Mouse (Mus musculus) neural tube, embryonic 15.5 days (tissue): ENCODE measurements around the gene Fbxl8. TPM values are rescaled to one million over a fixed set of nuclear protein-coding genes. Genes with fewer than 3 reads are reported as not detected.

Experiments
- ATAC-seq: fragments of 200-750 bp; cut with Nextera tagmentation; 2 replicates; pipeline ENCODE4 v1.8.0; 2017; ENCODE audit warnings: mild to moderate bottlenecking, moderate TSS enrichment, moderate library complexity; ENCODE audit not compliant: low FRiP score
- H3K27ac ChIP-seq: fragments of 300-500 bp; sonication (generic); replicated peaks from 2 replicates; pipeline ENCODE4 v1.5.1; 2015; ENCODE audit warnings: mild to moderate bottlenecking, inconsistent platforms
- H3K27me3 ChIP-seq: fragments of 300-500 bp; sonication (generic); replicated peaks from 2 replicates; pipeline ENCODE4 v1.6.1; 2015; ENCODE audit warnings: inconsistent platforms
- H3K36me3 ChIP-seq: fragments of 300-500 bp; sonication (generic); 2 replicates; pipeline ENCODE4 v1.6.1; 2015; ENCODE audit warnings: inconsistent platforms
- H3K4me1 ChIP-seq: fragments of 300-500 bp; sonication (generic); 2 replicates; pipeline ENCODE4 v1.6.1; 2015; ENCODE audit warnings: inconsistent platforms
- H3K4me2 ChIP-seq: fragments of 300-500 bp; sonication (generic); 2 replicates; pipeline ENCODE4 v1.6.1; 2015; ENCODE audit warnings: inconsistent platforms, mild to moderate bottlenecking, moderate library complexity
- H3K4me3 ChIP-seq: fragments of 300-500 bp; sonication (generic); replicated peaks from 2 replicates; pipeline ENCODE4 v1.5.1; 2015; ENCODE audit warnings: mild to moderate bottlenecking, inconsistent platforms
- H3K9ac ChIP-seq: fragments of 300-500 bp; sonication (generic); replicated peaks from 2 replicates; pipeline ENCODE4 v1.6.1; 2015; ENCODE audit warnings: mild to moderate bottlenecking, inconsistent platforms
- H3K9me3 ChIP-seq: fragments of 300-500 bp; sonication (generic); replicated peaks from 2 replicates; pipeline ENCODE4 v1.6.1; 2016; ENCODE audit warnings: inconsistent platforms
- WGBS: fragments of 180-500 bp; shearing (Covaris S2); methylation state at CpG from one replicate; pipeline ENCODE4 v1.1.7; 2015; ENCODE audit warnings: mixed read lengths; 5-methylcytosine and 5-hydroxymethylcytosine counted together
- microRNA counts: library from miRNA; unstranded; fragments of <30 nt; microRNA quantifications from one replicate; lab custom pipeline; 2016
- microRNA-seq: library from miRNA; unstranded; fragments of <30 nt; microRNA quantifications from one replicate; pipeline ENCODE4, GENCODE M21; 2017
- polyA plus RNA-seq: library from polyadenylated mRNA; unstranded; fragments of >200 nt; fragmentation: Nextera tagmentation; extraction: Ambion mirVana; gene quantifications from 2 replicates; pipeline ENCODE4 v1.2.1, GENCODE M21; 2015

Fbxl8 gene
- polyA plus RNA-seq, 1 experiment from 2014 or later, result 1.9 TPM

GRCm38 (mm10) chr8:105309142-105309847, 44.8 kb downstream of the Fbxl8 start:
- Histone ChIP-seq H3K4me2 (no peak overlapping the region), H3K4me1 (peaks cover 20% of the 10 kb centered on the region), H3K27me3 (no peaks in the 10 kb centered on the region), H3K36me3 (peaks cover 77% of the 10 kb centered on the region), H3K9me3 (no peaks in the 10 kb centered on the region), H3K27ac (no peak overlapping the region), H3K9ac (no peak overlapping the region), H3K4me3 (no peak overlapping the region)
- ATAC-seq, result no peak
- 86% methylated on average over 15 of the region's 15 CpGs for WGBS

- ATAC-seq, result no peak
- no peak overlapping the region for H3K9ac ChIP-seq
- no peak overlapping the region for H3K4me2 ChIP-seq
- WGBS, result 89% methylated on average over 8 of the region's 8 CpGs
- no peak overlapping the region for H3K4me3 ChIP-seq
- peaks cover 12% of the 10 kb centered on the region for H3K4me1 ChIP-seq
- no peak overlapping the region for H3K27ac ChIP-seq
- peaks cover 83% of the 10 kb centered on the region for H3K36me3 ChIP-seq
- no peaks in the 10 kb centered on the region for H3K27me3 ChIP-seq
- no peaks in the 10 kb centered on the region for H3K9me3 ChIP-seq
These were observed 45.7 kb downstream of the Fbxl8 start for GRCm38 (mm10) chr8:105310118-105310517.

GRCm38 (mm10) chr8:105311718-105312117, 47.3 kb downstream of the Fbxl8 start:
- no peak overlapping the region for H3K27ac ChIP-seq
- H3K27me3 ChIP-seq, result no peaks in the 10 kb centered on the region
- ATAC-seq, result no peak
- no peak overlapping the region for H3K4me3 ChIP-seq
- 85% methylated on average over 1 of the region's 1 CpGs for WGBS
- no peaks in the 10 kb centered on the region for H3K9me3 ChIP-seq
- no peak overlapping the region for H3K4me2 ChIP-seq
- peaks cover 91% of the 10 kb centered on the region for H3K36me3 ChIP-seq
- H3K9ac ChIP-seq, result no peak overlapping the region
- H3K4me1 ChIP-seq, result no peaks in the 10 kb centered on the region

GRCm38 (mm10) chr8:105312891-105313481, 48.5 kb downstream of the Fbxl8 start:
- Histone ChIP-seq H3K27me3 (no peaks in the 10 kb centered on the region), H3K4me3 (no peak overlapping the region), H3K9me3 (no peaks in the 10 kb centered on the region), H3K4me1 (no peaks in the 10 kb centered on the region), H3K27ac (no peak overlapping the region), H3K4me2 (no peak overlapping the region), H3K9ac (no peak overlapping the region), H3K36me3 (peaks cover 89% of the 10 kb centered on the region)
- WGBS, result 94% methylated on average over 8 of the region's 8 CpGs
- no peak for ATAC-seq

- no peak overlapping the region for H3K4me3 ChIP-seq
- H3K36me3 ChIP-seq, result peaks cover 89% of the 10 kb centered on the region
- H3K27ac ChIP-seq, result no peak overlapping the region
- H3K4me1 ChIP-seq, result no peaks in the 10 kb centered on the region
- no peak overlapping the region for H3K9ac ChIP-seq
- H3K27me3 ChIP-seq, result no peaks in the 10 kb centered on the region
- no peaks in the 10 kb centered on the region for H3K9me3 ChIP-seq
- no peak for ATAC-seq
- WGBS, result 82% methylated on average over 9 of the region's 9 CpGs
- H3K4me2 ChIP-seq, result no peak overlapping the region
These were observed 49.4 kb downstream of the Fbxl8 start for GRCm38 (mm10) chr8:105313622-105314402.

GRCm38 (mm10) chr8:105315073-105315769, 50.8 kb downstream of the Fbxl8 start:
- H3K27me3 ChIP-seq, result no peaks in the 10 kb centered on the region
- H3K4me2 ChIP-seq, result no peak overlapping the region
- H3K4me1 ChIP-seq, result no peaks in the 10 kb centered on the region
- H3K4me3 ChIP-seq, result no peak overlapping the region
- WGBS, result 94% methylated on average over 18 of the region's 18 CpGs
- no peaks in the 10 kb centered on the region for H3K9me3 ChIP-seq
- no peak for ATAC-seq
- peaks cover 88% of the 10 kb centered on the region for H3K36me3 ChIP-seq
- H3K27ac ChIP-seq, result no peak overlapping the region
- H3K9ac ChIP-seq, result no peak overlapping the region

GRCm38 (mm10) chr8:105317941-105318340, 53.5 kb downstream of the Fbxl8 start:
- Histone ChIP-seq H3K9ac (no peak overlapping the region), H3K9me3 (no peaks in the 10 kb centered on the region), H3K27ac (0 out of 2 replicates have a peak overlapping the region, but pooled peaks have one; percentile 18), H3K4me3 (no peak overlapping the region), H3K36me3 (peaks cover 72% of the 10 kb centered on the region), H3K4me1 (no peaks in the 10 kb centered on the region), H3K4me2 (no peak overlapping the region), H3K27me3 (no peaks in the 10 kb centered on the region)
- no peak for ATAC-seq
- 77% methylated on average over 4 of the region's 4 CpGs for WGBS

GRCm38 (mm10) chr8:105318662-105319190, 54.3 kb downstream of the Fbxl8 start:
- H3K36me3 ChIP-seq, result peaks cover 64% of the 10 kb centered on the region
- WGBS, result 84% methylated on average over 11 of the region's 11 CpGs
- no peak overlapping the region for H3K9ac ChIP-seq
- no peak overlapping the region for H3K4me2 ChIP-seq
- H3K27ac ChIP-seq, result no peak overlapping the region
- no peak overlapping the region for H3K4me3 ChIP-seq
- no peaks in the 10 kb centered on the region for H3K27me3 ChIP-seq
- no peaks in the 10 kb centered on the region for H3K9me3 ChIP-seq
- H3K4me1 ChIP-seq, result no peaks in the 10 kb centered on the region
- ATAC-seq, result no peak

MicroRNAs encoded within 50 kb of the gene (microRNA counts, 519-probe panel; counts per million panel counts)
- 2,703 counts per million, percentile 64 among the panel's probes with 10 or more counts for microRNA mmu-miR-328 (lab: Ali Mortazavi, UCI)

Small RNA genes lying within 50 kb of the gene (microRNA-seq; reads per million reads assigned to microRNA genes)
- gene Gm27320, result not detected
- gene Mir328, result 238 reads per million, percentile 66 among the genes with 10 or more reads in this experiment

Other genes with a start within 250 kb of the Fbxl8 start
- not detected in 2 replicates for gene Ces3a, start 216.0 kb upstream of the Fbxl8 start, polyA plus RNA-seq
- gene Ces3b, start 180.9 kb upstream of the Fbxl8 start, polyA plus RNA-seq, result not detected in 2 replicates
- gene Ces4a, start 132.8 kb upstream of the Fbxl8 start, polyA plus RNA-seq, result 0.18 TPM in 1 of 2 replicates, not detected in the other
- 34.0 and 38.6 TPM in 2 replicates for gene Cbfb, start 94.0 kb upstream of the Fbxl8 start, polyA plus RNA-seq
- 27.7 and 30.3 TPM in 2 replicates for gene D230025D16Rik, start 39.5 kb upstream of the Fbxl8 start, polyA plus RNA-seq
- 12.3 and 12.4 TPM in 2 replicates for gene B3gnt9, start 9.5 kb upstream of the Fbxl8 start, polyA plus RNA-seq
- gene Tradd, start within 50 bp of the Fbxl8 start, polyA plus RNA-seq, result 20.7 and 24.3 TPM in 2 replicates
- gene Hsf4, start 5.2 kb downstream of the Fbxl8 start, polyA plus RNA-seq, result 0.45 and 0.92 TPM in 2 replicates
- 5.7 and 6.2 TPM in 2 replicates for gene Nol3, start 11.5 kb downstream of the Fbxl8 start, polyA plus RNA-seq
- 104 and 122 TPM in 2 replicates for gene 4931428F04Rik, start 25.2 kb downstream of the Fbxl8 start, polyA plus RNA-seq
- gene Exoc3l, start 31.5 kb downstream of the Fbxl8 start, polyA plus RNA-seq, result 10.6 and 11.3 TPM in 2 replicates
- gene E2f4, start 33.0 kb downstream of the Fbxl8 start, polyA plus RNA-seq, result 41.6 and 61.6 TPM in 2 replicates
- 1.1 and 4.7 TPM in 2 replicates for gene Elmo3, start 41.0 kb downstream of the Fbxl8 start, polyA plus RNA-seq
- 0.55 and 1.2 TPM in 2 replicates for gene Lrrc29, start 61.6 kb downstream of the Fbxl8 start, polyA plus RNA-seq
- gene Tmem208, start 61.7 kb downstream of the Fbxl8 start, polyA plus RNA-seq, result 141 and 159 TPM in 2 replicates
- 0.79 and 0.89 TPM in 2 replicates for gene Fhod1, start 83.3 kb downstream of the Fbxl8 start, polyA plus RNA-seq
- gene Slc9a5, start 84.2 kb downstream of the Fbxl8 start, polyA plus RNA-seq, result 9.4 and 10.9 TPM in 2 replicates
- 1.7 and 2.4 TPM in 2 replicates for gene Plekhg4, start 108.6 kb downstream of the Fbxl8 start, polyA plus RNA-seq
- gene Kctd19, start 148.9 kb downstream of the Fbxl8 start, polyA plus RNA-seq, result not detected in 2 replicates
- 0.23 and 0.27 TPM in 2 replicates for gene Lrrc36, start 148.9 kb downstream of the Fbxl8 start, polyA plus RNA-seq
- gene Tppp3, start 206.9 kb downstream of the Fbxl8 start, polyA plus RNA-seq, result 253 and 288 TPM in 2 replicates
- gene Zdhhc1, start 232.3 kb downstream of the Fbxl8 start, polyA plus RNA-seq, result 36.6 and 36.8 TPM in 2 replicates